Mouse (Mus musculus) CH12.LX (cell line): ENCODE measurements around the gene Rab3a. TPM values are rescaled to one million over a fixed set of nuclear protein-coding genes. Genes with fewer than 3 reads are reported as not detected.

Experiments
- DNase-seq: peaks from one replicate; pipeline ENCODE4 v3.0.0-alpha.2; 2013; ENCODE audit errors: extremely low read depth
- H3K27ac ChIP-seq: 2 replicates; pipeline ENCODE4 v1.5.1; 2012; ENCODE audit warnings: low read depth, mild to moderate bottlenecking, control low read depth, moderate library complexity; ENCODE audit not compliant: insufficient read depth
- H3K27me3 ChIP-seq: replicated peaks from 2 replicates; pipeline ENCODE3; 2012; ENCODE audit warnings: inconsistent platforms
- H3K36me3 ChIP-seq, 2 experiments: replicated peaks in 1 of 2; 2 replicates each; pipeline versions ENCODE3 to v1.6.1; 2012; ENCODE audit warnings: inconsistent platforms in 1 of 2, low read length in 1 of 2, mild to moderate bottlenecking in 1 of 2, mixed read lengths in 1 of 2, moderate library complexity in 1 of 2; ENCODE audit not compliant: control insufficient read depth in 1 of 2, insufficient read depth in 1 of 2
- H3K4me1 ChIP-seq, 2 experiments: 2 replicates each; pipeline ENCODE4 v1.6.1; 2012; ENCODE audit warnings: inconsistent platforms in 1 of 2, moderate library complexity in 1 of 2; ENCODE audit not compliant: insufficient read depth in 2 of 2, control insufficient read depth in 1 of 2
- H3K4me2 ChIP-seq: 2 replicates; pipeline ENCODE4 v1.6.1; 2012; ENCODE audit warnings: low read depth, mild to moderate bottlenecking, control low read depth; ENCODE audit not compliant: poor library complexity, insufficient read depth, severe bottlenecking
- H3K4me3 ChIP-seq, 3 experiments: fragments of 150-350 bp in 1 of 3; sonication (generic) in 1 of 3; replicated peaks in 1 of 3; 2 replicates each; pipeline versions ENCODE3 to v1.5.1; 2011 to 2012; ENCODE audit warnings: low read depth in 2 of 3, low read length in 2 of 3, mild to moderate bottlenecking in 2 of 3, moderate library complexity in 2 of 3, control low read depth in 1 of 3, improper control_type of control experiment in 1 of 3, inconsistent platforms in 1 of 3, mixed read lengths in 1 of 3; ENCODE audit not compliant: poor library complexity in 1 of 3
- H3K79me2 ChIP-seq: replicated peaks from 2 replicates; pipeline ENCODE4 v1.6.1; 2012; ENCODE audit warnings: mild to moderate bottlenecking, moderate library complexity; ENCODE audit not compliant: control insufficient read depth, poor library complexity, insufficient read depth, severe bottlenecking; ENCODE audit errors: extremely low read depth
- H3K9ac ChIP-seq: 2 replicates; pipeline ENCODE4 v1.6.1; 2012; ENCODE audit warnings: low read depth, mild to moderate bottlenecking, control low read depth, moderate library complexity; ENCODE audit not compliant: insufficient read depth
- H3K9me3 ChIP-seq: replicated peaks from 2 replicates; pipeline ENCODE3; 2012; ENCODE audit warnings: low read length, inconsistent platforms, mixed read lengths
- BHLHE40 ChIP-seq: IDR thresholded peaks from 2 replicates; pipeline ENCODE4 v1.6.1; 2011; ENCODE audit warnings: mild to moderate bottlenecking, low read depth, low read length, improper control_type of control experiment
- CHD1 ChIP-seq: IDR thresholded peaks from 2 replicates; pipeline ENCODE4 v1.6.1; 2012; ENCODE audit warnings: low read depth, low read length, improper control_type of control experiment, inconsistent platforms
- CHD2 ChIP-seq: IDR thresholded peaks from 2 replicates; pipeline ENCODE4 v1.6.1; 2011; ENCODE audit warnings: low read length, improper control_type of control experiment
- CTCF ChIP-seq, 2 experiments: IDR thresholded peaks in 1 of 2; conservative IDR thresholded peaks in 1 of 2; 2 replicates each; pipeline ENCODE4 v1.5.1; 2011 to 2012; ENCODE audit warnings: low read depth in 2 of 2, low read length in 2 of 2, improper control_type of control experiment in 1 of 2, inconsistent platforms in 1 of 2, mild to moderate bottlenecking in 1 of 2, moderate library complexity in 1 of 2
- E2F4 ChIP-seq: IDR thresholded peaks from 2 replicates; pipeline ENCODE4 v1.6.1; 2011; ENCODE audit warnings: low read depth, low read length, improper control_type of control experiment; ENCODE audit not compliant: insufficient replicate concordance
- ELF1 ChIP-seq: IDR thresholded peaks from 2 replicates; pipeline ENCODE4 v1.6.1; 2014; ENCODE audit warnings: low read depth, mild to moderate bottlenecking, inconsistent platforms, low read length, improper control_type of control experiment
- EP300 ChIP-seq: IDR thresholded peaks from 2 replicates; pipeline ENCODE4 v1.6.1; 2011; ENCODE audit warnings: low read length, improper control_type of control experiment
- ETS1 ChIP-seq: conservative IDR thresholded peaks from 2 replicates; pipeline ENCODE4 v1.6.1; 2012; ENCODE audit warnings: low read depth, mild to moderate bottlenecking, inconsistent platforms, low read length, improper control_type of control experiment, moderate library complexity
- GABPA ChIP-seq: IDR thresholded peaks from 2 replicates; pipeline ENCODE4 v1.6.1; 2012; ENCODE audit warnings: low read depth, low read length, improper control_type of control experiment, inconsistent platforms; ENCODE audit not compliant: insufficient replicate concordance
- HCFC1 ChIP-seq: IDR thresholded peaks from 2 replicates; pipeline ENCODE4 v1.6.1; 2012; ENCODE audit warnings: low read depth, mild to moderate bottlenecking, inconsistent platforms, low read length, improper control_type of control experiment
- IRF4 ChIP-seq: IDR thresholded peaks from 2 replicates; pipeline ENCODE4 v1.6.1; 2014; ENCODE audit warnings: low read depth, mild to moderate bottlenecking, inconsistent platforms, low read length, improper control_type of control experiment
- JUN ChIP-seq: IDR thresholded peaks from 2 replicates; pipeline ENCODE4 v1.6.1; 2011; ENCODE audit warnings: low read depth, mild to moderate bottlenecking, low read length, improper control_type of control experiment, moderate library complexity; ENCODE audit not compliant: insufficient read depth
- JUND ChIP-seq: conservative IDR thresholded peaks from 2 replicates; pipeline ENCODE4 v1.6.1; 2011; ENCODE audit warnings: low read depth, low read length, improper control_type of control experiment
- KAT2A ChIP-seq: IDR thresholded peaks from 2 replicates; pipeline ENCODE4 v1.6.1; 2012; ENCODE audit warnings: low read length, improper control_type of control experiment, inconsistent platforms; ENCODE audit not compliant: insufficient replicate concordance
- MAFK ChIP-seq: IDR thresholded peaks from 2 replicates; pipeline ENCODE4 v1.6.1; 2011; ENCODE audit warnings: low read length, improper control_type of control experiment; ENCODE audit not compliant: insufficient replicate concordance
- MAX ChIP-seq: IDR thresholded peaks from 2 replicates; pipeline ENCODE4 v1.6.1; 2011; ENCODE audit warnings: low read length, improper control_type of control experiment
- MAZ ChIP-seq: IDR thresholded peaks from 2 replicates; pipeline ENCODE4 v1.6.1; 2012; ENCODE audit warnings: low read depth, mild to moderate bottlenecking, inconsistent platforms, low read length, improper control_type of control experiment, moderate library complexity
- MEF2A ChIP-seq: IDR thresholded peaks from 2 replicates; pipeline ENCODE4 v1.6.1; 2014; ENCODE audit warnings: low read depth, mild to moderate bottlenecking, inconsistent platforms, low read length, improper control_type of control experiment, borderline replicate concordance
- MXI1 ChIP-seq: IDR thresholded peaks from 2 replicates; pipeline ENCODE4 v1.6.1; 2011; ENCODE audit warnings: mild to moderate bottlenecking, low read depth, low read length, improper control_type of control experiment
- MYC ChIP-seq: IDR thresholded peaks from 2 replicates; pipeline ENCODE4 v1.6.1; 2011; ENCODE audit warnings: low read depth, mild to moderate bottlenecking, improper control_type of control experiment, low read length
- NELFE ChIP-seq: IDR thresholded peaks from 2 replicates; pipeline ENCODE4 v1.6.1; 2011; ENCODE audit warnings: low read depth, low read length, improper control_type of control experiment
- NRF1 ChIP-seq: IDR thresholded peaks from 2 replicates; pipeline ENCODE4 v1.6.1; 2014; ENCODE audit warnings: low read depth, mild to moderate bottlenecking, inconsistent platforms, low read length, improper control_type of control experiment, moderate library complexity
- PAX5 ChIP-seq: IDR thresholded peaks from 2 replicates; pipeline ENCODE4 v1.6.1; 2012; ENCODE audit warnings: low read length, inconsistent platforms, mixed read lengths
- POLR2A ChIP-seq: IDR thresholded peaks from 2 replicates; pipeline ENCODE4 v1.6.1; 2011; ENCODE audit warnings: low read depth, mild to moderate bottlenecking, improper control_type of control experiment, low read length
- POLR2AphosphoS2 ChIP-seq: IDR thresholded peaks from 2 replicates; pipeline ENCODE4 v1.6.1; 2011; ENCODE audit warnings: low read depth, low read length, improper control_type of control experiment
- RAD21 ChIP-seq: IDR thresholded peaks from 2 replicates; pipeline ENCODE4 v1.6.1; 2011; ENCODE audit warnings: low read depth, mild to moderate bottlenecking, low read length, improper control_type of control experiment, moderate library complexity
- RCOR1 ChIP-seq: conservative IDR thresholded peaks from 2 replicates; pipeline ENCODE4 v1.6.1; 2012; ENCODE audit warnings: low read depth, mild to moderate bottlenecking, inconsistent platforms, low read length, improper control_type of control experiment
- SIN3A ChIP-seq: IDR thresholded peaks from 2 replicates; pipeline ENCODE4 v1.6.1; 2012; ENCODE audit warnings: low read length, improper control_type of control experiment, inconsistent platforms
- SMC3 ChIP-seq: IDR thresholded peaks from 2 replicates; pipeline ENCODE4 v1.6.1; 2011; ENCODE audit warnings: low read depth, low read length, improper control_type of control experiment
- TBP ChIP-seq: conservative IDR thresholded peaks from 2 replicates; pipeline ENCODE4 v1.6.1; 2011; ENCODE audit warnings: low read depth, low read length, improper control_type of control experiment
- TCF12 ChIP-seq: IDR thresholded peaks from 2 replicates; pipeline ENCODE4 v1.6.1; 2014; ENCODE audit warnings: low read depth, mild to moderate bottlenecking, inconsistent platforms, low read length, improper control_type of control experiment
- UBTF ChIP-seq: IDR thresholded peaks from 2 replicates; pipeline ENCODE4 v1.6.1; 2012; ENCODE audit warnings: low read depth, mild to moderate bottlenecking, inconsistent platforms, low read length, improper control_type of control experiment, moderate library complexity
- USF1 ChIP-seq: IDR thresholded peaks from 2 replicates; pipeline ENCODE4 v1.6.1; 2014; ENCODE audit warnings: low read depth, mild to moderate bottlenecking, inconsistent platforms, low read length, improper control_type of control experiment
- USF2 ChIP-seq: conservative IDR thresholded peaks from 2 replicates; pipeline ENCODE4 v1.6.1; 2011; ENCODE audit warnings: low read depth, low read length, improper control_type of control experiment
- ZC3H11A ChIP-seq: IDR thresholded peaks from 2 replicates; pipeline ENCODE4 v1.6.1; 2012; ENCODE audit warnings: low read depth, mild to moderate bottlenecking, inconsistent platforms, low read length, improper control_type of control experiment
- ZKSCAN1 ChIP-seq: IDR thresholded peaks from 2 replicates; pipeline ENCODE4 v1.6.1; 2012; ENCODE audit warnings: low read depth, inconsistent platforms, low read length, improper control_type of control experiment, borderline replicate concordance
- ZMIZ1 ChIP-seq: IDR thresholded peaks from 2 replicates; pipeline ENCODE4 v1.6.1; 2012; ENCODE audit warnings: low read depth, mild to moderate bottlenecking, inconsistent platforms, low read length, improper control_type of control experiment
- ZNF384 ChIP-seq: IDR thresholded peaks from 2 replicates; pipeline ENCODE4 v1.6.1; 2012; ENCODE audit warnings: low read depth, low read length, improper control_type of control experiment, inconsistent platforms
- dilution Hi-C: fragments of 300-500 bp; cut with MboI; formaldehyde crosslinking; loops from 2 replicates; pipeline ENCODE4 v1.14.3; 2020; ENCODE audit warnings: low sequenced_read_pairs; ENCODE audit not compliant: extremely low pct_unique_long_range_greater_than_20kb, extremely low pct_ligation_motif_present
- in situ Hi-C: fragments of 300-500 bp; cut with MboI; formaldehyde crosslinking; loops from 3 replicates; pipeline ENCODE4 v1.14.3; 2019; ENCODE audit warnings: low sequenced_read_pairs, low pct_ligation_motif_present, low pct_unique_long_range_greater_than_20kb, mixed read lengths
- polyA plus RNA-seq: library from polyadenylated mRNA; unstranded; fragments of >175 nt; gene quantifications from 2 replicates; pipeline ENCODE4 v1.2.1, GENCODE M21; 2012; ENCODE audit warnings: low read depth; ENCODE audit not compliant: insufficient read length
- total RNA-seq, 2 experiments: library from RNA; depleted of rRNA; stranded (reverse); fragments of 300-350 nt in 1 of 2; fragments of >200 nt in 1 of 2; gene quantifications; 2 replicates each; pipeline ENCODE4 v1.2.3; 2012 to 2014

Gene Rab3a
- 1.8 and 1.9 TPM in 2 replicates for total RNA-seq (2012; rRNA removed)
- 0.32 and 0.87 TPM in 2 replicates for total RNA-seq (2014; rRNA removed)
- polyA plus RNA-seq: 0.65 and 0.99 TPM in 2 replicates

- peaks cover 9 to 45% of the 10 kb centered on the region in 2 experiments for H3K4me1 ChIP-seq
- peaks cover 20 to 44% of the 10 kb centered on the region in 2 experiments for H3K36me3 ChIP-seq
- peak within 1 kb of the TSS; percentile 37; the same call in 1 of the 2 replicates for H3K27ac ChIP-seq
- peak; percentile 98 for DNase-seq
- TF ChIP-seq TBP (peak; percentile 74), NELFE (no peak), MAX (no peak), E2F4 (no peak), USF2 (no peak), ZNF384 (no peak), ETS1 (no peak; the same call in 1 of the 2 replicates), POLR2AphosphoS2 (no peak), MYC (no peak), JUND (no peak), MAZ (no peak), RAD21 (no peak), CHD1 (no peak), SMC3 (no peak), ZKSCAN1 (no peak), MEF2A (peak; percentile 16; the same call in 1 of the 2 replicates), RCOR1 (peak; percentile 67; the same call in 1 of the 2 replicates), CHD2 (peak; percentile 95), MXI1 (no peak), SIN3A (no peak), TCF12 (no peak), GABPA (no peak), UBTF (no peak), BHLHE40 (no peak), KAT2A (no peak), HCFC1 (peak; percentile 71), ELF1 (no peak; the same call in 1 of the 2 replicates), CTCF (conservative IDR thresholded peaks at IDR 0.05 in 1 of 2, IDR thresholded peaks at IDR 0.05 in 1 of 2; ENCODE audit: low read depth in 2 of 2, low read length in 2 of 2) (no peak), IRF4 (0 out of 2 replicates have a peak, but pooled peaks have one; percentile 43), ZC3H11A (no peak), NRF1 (peak; percentile 77), JUN (no peak), PAX5 (no peak), USF1 (no peak), POLR2A (peak; percentile 53), EP300 (peak; percentile 46), ZMIZ1 (no peak), MAFK (no peak)
- H3K79me2 ChIP-seq: no peaks in the 10 kb centered on the region
- H3K9me3 ChIP-seq: no peaks in the 10 kb centered on the region
- dilution Hi-C loops: no loop called here
- H3K27me3 ChIP-seq: no peaks in the 10 kb centered on the region
- peak within 1 kb of the TSS; percentile 47 to 73 (median 51) for H3K4me3 ChIP-seq
- peak within 1 kb of the TSS; percentile 52 for H3K4me2 ChIP-seq
- peak within 1 kb of the TSS; percentile 74 for H3K9ac ChIP-seq
- in situ Hi-C loops: loop anchor here (5.0 kb wide), 1 partner anchor 37 kb away; the partner anchor contains the start of gene Gm3336
These were observed at the start of gene Rab3a for GRCm38 (mm10) chr8:70754043-70754870. Gene Rab3a (plus strand): TSS chr8:70754679.
